Mouse (Mus musculus): ENCODE results near the gene Olfr312. TPM values are rescaled to one million over a fixed set of nuclear protein-coding genes. Genes with fewer than 3 reads are reported as not detected.
A peak's percentile ranks its signal among the peaks of the same experiment; 100 is the strongest.
"Not testable (repeated sequence)": the region's sequence is repeated elsewhere in the genome, so short reads cannot be mapped to it uniquely, and the experiment has no call there.

Gene Olfr312
- polyA plus RNA-seq, 1 experiment from 2014 or later = not detected

DNA sequence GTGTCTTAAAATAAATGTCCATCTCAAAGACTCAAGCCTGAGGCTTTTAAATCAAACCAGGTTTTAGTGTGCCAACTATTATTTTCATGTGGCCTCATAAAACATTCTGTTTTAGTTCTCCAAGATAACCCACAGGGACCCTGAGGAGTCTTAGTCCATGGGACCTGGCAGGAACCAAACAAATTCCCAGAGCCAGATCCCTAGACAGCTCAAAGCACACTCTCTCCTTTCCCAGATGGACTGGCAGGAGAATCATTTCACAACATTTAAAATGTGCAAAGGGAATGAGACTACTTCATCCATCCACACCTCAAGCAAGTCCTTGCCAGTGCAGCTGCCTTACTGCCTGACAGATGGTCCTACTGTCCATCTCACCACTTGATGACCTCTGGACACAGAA lies 9.9 kb downstream of the Olfr312 start, which contains the start of gene Olfr311:
Gene Olfr311 (plus strand): TSS at position 301 of the 400 bp plus-strand sequence.
- H3K4me3 ChIP-seq (replicated peaks; ENCODE audit: low read length); H3K27ac ChIP-seq; H3K9ac ChIP-seq; H3K4me1 ChIP-seq (replicated peaks; ENCODE audit: control insufficient read depth, insufficient read depth, low read length); H3K4me2 ChIP-seq (replicated peaks); H3K27me3 ChIP-seq (ENCODE audit: control insufficient read depth, insufficient read depth, low read length); ATAC-seq (ENCODE audit: low FRiP score); H3K9me3 ChIP-seq (ENCODE audit: control insufficient read depth, low read length); H3K36me3 ChIP-seq (replicated peaks; ENCODE audit: control insufficient read depth, insufficient read depth); DNase-seq (ENCODE audit: low spot score): not testable (repeated sequence)

DNA sequence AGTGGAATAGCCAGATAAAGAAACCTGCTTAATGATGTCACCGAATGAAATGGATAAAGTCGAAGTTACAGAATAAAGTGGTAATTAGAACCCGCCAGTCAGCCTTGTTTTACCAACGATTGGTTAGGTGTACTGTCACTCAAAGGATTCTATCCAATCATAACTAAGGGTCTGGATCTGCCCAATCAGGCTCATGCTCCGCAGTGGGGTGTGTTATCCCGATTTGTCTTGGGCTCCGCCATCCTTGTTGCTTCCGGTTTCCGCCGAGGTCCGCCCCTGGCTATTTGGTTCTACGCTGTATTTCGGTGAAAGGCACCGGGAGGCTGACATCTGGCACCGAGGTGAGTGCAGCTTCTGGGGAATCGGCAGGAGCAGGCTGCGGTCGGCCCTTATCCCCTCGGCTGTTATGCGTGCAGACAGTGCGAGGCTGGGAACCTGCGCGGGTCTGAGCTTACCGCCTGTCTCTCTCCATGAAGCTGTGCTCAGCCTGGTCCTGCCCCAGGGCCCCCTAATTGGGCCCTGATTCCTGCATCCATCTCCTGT lies 18.0 kb downstream of the Olfr312 start, which contains the start of gene Gm12258:
Gene Gm12258 (plus strand): TSS at position 240 of the 543 bp plus-strand sequence.
- DNase-seq (ENCODE audit: low spot score) (peak; percentile 99), ATAC-seq (ENCODE audit: low FRiP score) (peak; percentile 100)
- peaks cover 13% of the 10 kb centered on the region for H3K4me1 ChIP-seq (replicated peaks; ENCODE audit: control insufficient read depth, insufficient read depth, low read length)
- WGBS = 2% methylated on average over 24 of the region's 24 CpGs
- H3K27me3 ChIP-seq (ENCODE audit: control insufficient read depth, insufficient read depth, low read length) = no peaks in the 10 kb centered on the region
- H3K4me2 ChIP-seq (replicated peaks) = peak within 1 kb of the TSS; percentile 82
- peak within 1 kb of the TSS; percentile 88 for H3K9ac ChIP-seq
- peak within 1 kb of the TSS; percentile 91 for H3K27ac ChIP-seq
- peak within 1 kb of the TSS; percentile 78 for H3K4me3 ChIP-seq (replicated peaks; ENCODE audit: low read length)
- peaks cover 27% of the 10 kb centered on the region for H3K36me3 ChIP-seq (replicated peaks; ENCODE audit: control insufficient read depth, insufficient read depth)
- H3K9me3 ChIP-seq (ENCODE audit: control insufficient read depth, low read length) = no peaks in the 10 kb centered on the region

DNA sequence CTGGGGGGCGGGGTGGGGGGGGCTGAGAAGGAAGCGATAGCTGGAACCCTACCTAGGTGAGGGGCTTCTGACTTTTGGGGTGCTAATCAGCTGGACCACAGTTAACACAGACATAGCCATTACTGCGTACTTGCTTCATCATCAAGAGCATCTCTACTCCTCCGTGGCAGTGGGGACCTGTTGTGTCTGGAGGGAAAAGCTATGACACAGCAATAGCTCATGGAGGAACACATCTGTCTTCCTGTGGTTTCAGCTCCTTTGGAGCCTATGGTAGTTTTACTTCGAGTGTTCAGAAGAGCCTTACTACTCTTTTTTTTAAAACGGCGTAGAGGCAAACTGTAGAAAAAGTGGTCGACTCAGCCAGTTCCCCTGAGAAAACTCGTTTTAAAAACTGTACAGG lies 18.6 kb downstream of the Olfr312 start:
- Histone ChIP-seq H3K9ac (peak overlapping the region; percentile 88), H3K36me3 (replicated peaks; ENCODE audit: control insufficient read depth, insufficient read depth) (peaks cover 33% of the 10 kb centered on the region), H3K9me3 (ENCODE audit: control insufficient read depth, low read length) (no peaks in the 10 kb centered on the region), H3K4me1 (replicated peaks; ENCODE audit: control insufficient read depth, insufficient read depth, low read length) (peaks cover 13% of the 10 kb centered on the region), H3K4me2 (replicated peaks) (peak overlapping the region; percentile 82), H3K27me3 (ENCODE audit: control insufficient read depth, insufficient read depth, low read length) (no peaks in the 10 kb centered on the region), H3K27ac (peak overlapping the region; percentile 91; the same call in 1 of the 2 replicates), H3K4me3 (replicated peaks; ENCODE audit: low read length) (peak overlapping the region; percentile 78)
- ATAC-seq (ENCODE audit: low FRiP score) = 0 out of 2 replicates have a peak, but pooled peaks have one; percentile 5
- 49% methylated on average over 9 of the region's 9 CpGs for WGBS
- no peak for DNase-seq (ENCODE audit: low spot score)

DNA sequence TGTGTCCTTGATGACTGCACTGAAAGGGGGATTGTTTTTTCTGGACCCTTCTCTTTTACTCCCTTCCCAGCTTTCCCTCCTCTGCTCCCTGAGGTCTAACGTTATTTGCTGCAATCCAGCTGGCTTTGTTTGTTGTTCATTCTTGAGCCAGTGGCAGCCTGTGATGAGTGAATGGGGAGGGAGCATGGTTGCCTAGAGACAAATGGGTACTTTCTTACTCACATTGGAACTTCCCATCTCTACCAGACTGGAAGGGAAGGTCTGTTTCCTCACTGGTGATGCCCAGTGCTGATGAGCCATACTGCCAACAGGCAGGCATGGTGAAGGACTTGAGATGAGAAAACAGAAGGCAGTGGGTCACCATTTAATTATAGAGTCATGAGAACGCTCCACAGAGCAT lies 20.7 kb downstream of the Olfr312 start:
- peaks cover 54% of the 10 kb centered on the region for H3K36me3 ChIP-seq (replicated peaks; ENCODE audit: control insufficient read depth, insufficient read depth)

DNA sequence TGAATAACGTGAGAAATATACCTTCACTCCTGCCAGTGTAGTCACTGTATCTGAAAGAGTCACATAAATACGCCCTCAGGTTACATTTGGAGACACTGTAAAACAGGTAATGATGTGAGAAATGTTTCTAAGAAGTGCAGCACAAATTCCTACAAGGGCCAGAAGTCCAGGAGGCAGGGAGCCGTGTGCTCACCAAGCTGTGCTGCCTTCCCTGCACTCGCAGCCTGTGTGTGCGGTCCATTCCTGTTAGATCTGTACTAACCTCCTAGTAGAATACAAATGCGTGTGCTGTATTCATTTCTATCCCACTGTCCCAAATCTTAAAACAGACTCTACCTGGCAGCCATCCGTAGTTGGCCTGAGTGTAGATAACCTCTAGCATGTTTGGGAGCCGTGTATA lies 31.7 kb downstream of the Olfr312 start:
- WGBS = 96% methylated on average over 8 of the region's 8 CpGs
- Histone ChIP-seq H3K9me3 (ENCODE audit: control insufficient read depth, low read length) (peaks cover 23% of the 10 kb centered on the region), H3K27ac (no peak overlapping the region), H3K36me3 (replicated peaks; ENCODE audit: control insufficient read depth, insufficient read depth) (peaks cover 53% of the 10 kb centered on the region), H3K9ac (no peak overlapping the region), H3K27me3 (ENCODE audit: control insufficient read depth, insufficient read depth, low read length) (no peaks in the 10 kb centered on the region), H3K4me3 (replicated peaks; ENCODE audit: low read length) (no peak overlapping the region), H3K4me1 (replicated peaks; ENCODE audit: control insufficient read depth, insufficient read depth, low read length) (no peaks in the 10 kb centered on the region), H3K4me2 (replicated peaks) (no peak overlapping the region)
- ATAC-seq (ENCODE audit: low FRiP score) = no peak
- DNase-seq (ENCODE audit: low spot score) = no peak

More for the DNA sequence above, 20.7 kb downstream of the Olfr312 start:
- Histone ChIP-seq H3K9me3 (ENCODE audit: control insufficient read depth, low read length) (no peaks in the 10 kb centered on the region), H3K4me3 (replicated peaks; ENCODE audit: low read length) (no peak overlapping the region), H3K27ac (no peak overlapping the region), H3K27me3 (ENCODE audit: control insufficient read depth, insufficient read depth, low read length) (no peaks in the 10 kb centered on the region), H3K4me1 (replicated peaks; ENCODE audit: control insufficient read depth, insufficient read depth, low read length) (peaks cover 13% of the 10 kb centered on the region), H3K4me2 (replicated peaks) (no peak overlapping the region), H3K9ac (no peak overlapping the region)
- no peak for ATAC-seq (ENCODE audit: low FRiP score)
- 67% methylated on average over 2 of the region's 2 CpGs for WGBS
- DNase-seq (ENCODE audit: low spot score) = no peak

DNA sequence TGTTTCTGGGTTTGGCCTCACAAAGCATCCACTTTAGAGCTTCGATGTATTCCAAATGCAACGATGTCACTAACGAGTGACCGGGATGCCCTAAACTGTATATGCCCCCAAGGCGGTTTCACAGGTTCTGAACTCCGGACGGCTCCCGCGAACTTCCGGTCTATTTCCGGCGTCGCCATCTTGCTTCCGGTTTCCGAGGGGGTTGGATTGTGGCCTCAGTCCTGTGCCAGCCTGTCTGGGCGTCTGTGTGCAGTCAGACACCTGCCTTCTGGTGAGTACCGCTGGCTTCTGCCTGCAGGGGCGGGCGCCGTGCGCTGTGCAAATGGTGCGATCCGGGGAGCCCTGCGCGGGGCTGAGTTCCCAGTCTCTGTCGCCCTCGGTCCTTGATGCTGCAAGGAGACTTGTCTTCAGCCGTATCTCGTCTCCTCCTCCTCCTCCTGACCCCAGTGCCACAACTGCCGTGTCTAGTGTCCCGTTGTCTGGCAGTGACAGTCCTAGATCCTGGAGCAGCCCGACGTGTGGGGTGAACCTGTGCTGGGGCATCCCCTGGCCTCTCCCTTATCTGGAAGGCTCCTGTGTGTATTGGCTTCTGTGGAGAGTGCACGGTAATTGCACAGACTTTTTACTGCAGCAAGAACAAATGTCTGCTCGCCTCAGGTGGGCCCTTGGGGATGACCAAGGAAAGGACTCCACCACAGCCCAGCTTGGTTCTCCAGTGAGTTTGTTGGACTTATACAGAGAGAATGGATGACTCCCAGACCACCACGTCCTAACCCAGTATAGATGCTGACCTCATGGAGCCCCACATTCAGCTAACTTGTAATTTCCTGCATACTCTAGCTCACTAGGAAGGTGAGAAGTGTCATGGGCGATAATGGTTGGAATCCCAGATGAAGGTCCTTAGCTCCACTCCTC lies 38.3 kb downstream of the Olfr312 start, which contains the start of gene 2810021J22Rik:
Gene 2810021J22Rik (plus strand): TSS at position 178 of the 915 bp plus-strand sequence.
- 4% methylated on average over 37 of the region's 37 CpGs for WGBS
- Histone ChIP-seq H3K4me3 (replicated peaks; ENCODE audit: low read length) (peak within 1 kb of the TSS; percentile 62), H3K27me3 (ENCODE audit: control insufficient read depth, insufficient read depth, low read length) (no peaks in the 10 kb centered on the region), H3K9me3 (ENCODE audit: control insufficient read depth, low read length) (no peaks in the 10 kb centered on the region), H3K36me3 (replicated peaks; ENCODE audit: control insufficient read depth, insufficient read depth) (peaks cover 12% of the 10 kb centered on the region; the same call in 1 of the 2 replicates), H3K4me1 (replicated peaks; ENCODE audit: control insufficient read depth, insufficient read depth, low read length) (peaks cover 8% of the 10 kb centered on the region; the same call in 1 of the 2 replicates), H3K4me2 (replicated peaks) (peak within 1 kb of the TSS; percentile 53), H3K27ac (peak within 1 kb of the TSS; percentile 84), H3K9ac (peak within 1 kb of the TSS; percentile 78)
- ATAC-seq (ENCODE audit: low FRiP score) (peak; percentile 89), DNase-seq (ENCODE audit: low spot score) (peak; percentile 84)

DNA sequence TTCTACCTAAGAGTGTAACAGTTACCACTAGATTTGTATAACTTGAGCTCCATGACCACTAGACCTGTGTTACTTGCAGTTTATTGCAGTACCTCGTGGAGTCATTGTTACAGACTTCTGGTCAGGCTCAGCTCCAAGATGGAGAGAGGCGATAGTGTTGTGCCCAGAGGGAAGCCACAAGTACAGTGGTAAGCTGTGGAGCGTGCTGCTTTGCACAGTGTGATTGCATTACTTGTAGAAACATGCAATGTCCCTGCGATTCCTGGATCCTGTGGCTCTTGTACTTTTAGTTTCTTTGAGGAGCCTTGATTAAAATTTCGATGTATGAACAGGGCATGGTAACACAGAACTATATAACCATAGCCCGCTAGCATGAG lies 38.9 kb downstream of the Olfr312 start:
- Histone ChIP-seq H3K4me3 (replicated peaks; ENCODE audit: low read length) (peak overlapping the region; percentile 62), H3K9ac (peak overlapping the region; percentile 78; the same call in 1 of the 2 replicates), H3K36me3 (replicated peaks; ENCODE audit: control insufficient read depth, insufficient read depth) (peaks cover 13% of the 10 kb centered on the region; the same call in 1 of the 2 replicates), H3K27me3 (ENCODE audit: control insufficient read depth, insufficient read depth, low read length) (no peaks in the 10 kb centered on the region), H3K4me1 (replicated peaks; ENCODE audit: control insufficient read depth, insufficient read depth, low read length) (peaks cover 8% of the 10 kb centered on the region; the same call in 1 of the 2 replicates), H3K9me3 (ENCODE audit: control insufficient read depth, low read length) (no peaks in the 10 kb centered on the region), H3K27ac (no peak overlapping the region), H3K4me2 (replicated peaks) (peak overlapping the region; percentile 53)
- 81% methylated on average over 6 of the region's 6 CpGs for WGBS
- DNase-seq (ENCODE audit: low spot score) = no peak
- ATAC-seq (ENCODE audit: low FRiP score) = no peak

DNA sequence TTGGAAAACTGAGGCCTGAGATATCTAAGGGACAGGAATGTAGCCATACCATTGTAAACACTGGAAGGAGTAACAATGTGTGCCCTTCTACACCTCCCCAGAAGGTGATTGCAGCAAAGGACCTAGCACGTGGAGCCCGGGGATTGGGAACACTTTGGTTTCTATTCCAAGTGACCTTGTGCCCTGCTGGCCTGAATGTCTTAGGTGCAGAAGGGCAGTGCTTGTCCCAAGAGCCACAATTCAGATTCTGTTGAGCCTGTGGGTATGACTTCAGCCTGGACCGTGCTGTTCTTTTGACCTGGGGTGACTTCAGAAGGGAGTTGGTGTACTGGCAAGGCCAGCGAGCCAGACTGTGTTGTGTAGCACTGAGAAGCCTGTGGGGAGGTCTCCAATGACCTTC lies 41.9 kb downstream of the Olfr312 start:
- Histone ChIP-seq H3K4me3 (replicated peaks; ENCODE audit: low read length) (no peak overlapping the region), H3K36me3 (replicated peaks; ENCODE audit: control insufficient read depth, insufficient read depth) (peaks cover 19% of the 10 kb centered on the region), H3K27me3 (ENCODE audit: control insufficient read depth, insufficient read depth, low read length) (no peaks in the 10 kb centered on the region), H3K27ac (no peak overlapping the region), H3K4me2 (replicated peaks) (no peak overlapping the region), H3K4me1 (replicated peaks; ENCODE audit: control insufficient read depth, insufficient read depth, low read length) (peaks cover 8% of the 10 kb centered on the region; the same call in 1 of the 2 replicates), H3K9me3 (ENCODE audit: control insufficient read depth, low read length) (no peaks in the 10 kb centered on the region), H3K9ac (no peak overlapping the region)
- 92% methylated on average over 4 of the region's 4 CpGs for WGBS
- no peak for DNase-seq (ENCODE audit: low spot score)
- ATAC-seq (ENCODE audit: low FRiP score) = no peak

DNA sequence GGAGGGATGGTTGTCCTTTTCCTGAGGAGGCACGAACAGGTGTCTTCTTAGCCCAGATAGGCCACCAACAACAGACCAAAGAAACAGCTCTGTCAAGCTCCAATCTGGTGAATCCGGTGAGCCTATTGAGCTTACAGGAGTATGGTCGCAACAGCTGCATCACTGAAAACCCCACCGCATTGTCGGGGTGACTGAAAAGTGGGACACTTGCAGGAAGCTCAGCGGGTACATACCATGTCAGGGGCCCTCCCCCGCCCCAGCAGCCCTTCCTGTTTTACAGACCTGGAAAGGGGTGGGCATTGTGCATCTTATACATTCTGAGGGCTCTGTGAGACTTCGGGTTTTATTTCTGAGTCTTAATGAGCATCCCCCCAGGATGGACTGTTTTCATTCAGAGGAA lies 54.7 kb downstream of the Olfr312 start:
- ATAC-seq (ENCODE audit: low FRiP score) (no peak), DNase-seq (ENCODE audit: low spot score) (no peak)
- no peak overlapping the region for H3K4me2 ChIP-seq (replicated peaks)
- no peak overlapping the region for H3K9ac ChIP-seq
- no peaks in the 10 kb centered on the region for H3K4me1 ChIP-seq (replicated peaks; ENCODE audit: control insufficient read depth, insufficient read depth, low read length)
- no peaks in the 10 kb centered on the region for H3K27me3 ChIP-seq (ENCODE audit: control insufficient read depth, insufficient read depth, low read length)
- H3K4me3 ChIP-seq (replicated peaks; ENCODE audit: low read length) = no peak overlapping the region
- peaks cover 48% of the 10 kb centered on the region for H3K36me3 ChIP-seq (replicated peaks; ENCODE audit: control insufficient read depth, insufficient read depth)
- H3K27ac ChIP-seq = no peak overlapping the region
- 87% methylated on average over 8 of the region's 8 CpGs for WGBS
- no peaks in the 10 kb centered on the region for H3K9me3 ChIP-seq (ENCODE audit: control insufficient read depth, low read length)

All from hindbrain, embryonic 14.5 days (tissue).